Mouse (Mus musculus): ENCODE data around the gene Lrguk.

- TF ChIP-seq CTCF (IDR thresholded peaks at IDR 0.05; ENCODE audit: borderline replicate concordance, extremely low read depth, insufficient read depth, insufficient read length) (no peak), POLR2A (IDR thresholded peaks at IDR 0.05; ENCODE audit: borderline replicate concordance, extremely low read depth, insufficient read depth, insufficient read length, poor library complexity, severe bottlenecking) (no peak)
Measured at GRCm38 (mm10) chr6:34181961-34182360, 152.7 kb downstream of the Lrguk start.
